In the genomic region with DNA sequence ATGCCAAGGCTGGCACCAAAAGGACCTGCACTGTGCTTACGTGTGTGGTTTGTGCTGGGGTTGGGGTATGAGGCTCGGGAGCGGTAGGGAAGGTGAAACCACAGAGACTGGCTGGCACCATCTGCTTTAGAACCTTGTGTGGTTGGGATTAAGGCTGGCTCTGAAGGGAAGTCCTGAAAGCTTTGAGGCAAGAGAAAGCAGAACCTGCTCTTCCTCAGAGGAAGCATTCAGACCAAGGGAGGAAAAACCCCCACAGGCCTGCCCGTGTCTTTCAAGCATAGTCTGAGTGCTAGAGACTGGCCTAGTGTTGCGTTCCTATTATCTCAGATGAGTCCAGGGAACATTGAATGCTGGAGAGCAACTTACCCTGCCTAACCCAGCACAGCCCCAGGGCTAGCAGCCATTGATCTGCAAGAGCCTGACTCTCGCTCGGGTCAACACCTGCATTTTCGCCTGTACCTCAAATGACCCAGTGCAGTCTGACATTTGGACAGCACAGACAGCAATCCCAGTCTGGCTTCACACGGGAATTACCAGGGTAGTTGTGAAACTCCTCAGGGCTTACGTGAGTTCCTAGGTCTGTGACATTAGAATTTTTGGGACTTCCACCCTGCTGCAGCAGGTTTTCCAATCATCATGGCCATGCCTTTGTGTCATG, we compare ENCODE assay signal across 8 mouse cellular contexts. TPM values are rescaled to one million over a fixed set of nuclear protein-coding genes. Genes with fewer than 3 reads are reported as not detected.
A peak's percentile ranks its signal among the peaks of the same experiment; 100 is the strongest.
DNase-seq lines count a peak whose midpoint lies in the region; ATAC-seq and TF ChIP-seq lines count a peak whose summit lies in the region.

No protein-coding gene starts in this region.

- TF ChIP-seq EP300 in lung, postnatal 0 days (IDR thresholded peaks at IDR 0.05): no peak

- H3K4me2 ChIP-seq in forebrain, embryonic 15.5 days (replicated peaks): peak overlapping the region; percentile 36
- H3K4me2 ChIP-seq in lung, postnatal 0 days (replicated peaks; ENCODE audit: low read depth, low read length): peak overlapping the region; percentile 59

- peak overlapping the region; percentile 90 for H3K27ac ChIP-seq in gastrocnemius, adult 2 months
- peak overlapping the region; percentile 83 for H3K27ac ChIP-seq in forebrain, embryonic 15.5 days (replicated peaks)
- H3K27ac ChIP-seq in lung, postnatal 0 days (ENCODE audit: low read length): no peak overlapping the region

- no peak for TF ChIP-seq CTCF in gastrocnemius, adult 2 months (IDR thresholded peaks at IDR 0.05)
- TF ChIP-seq CTCF in lung, postnatal 0 days (IDR thresholded peaks at IDR 0.05): no peak

- H3K9ac ChIP-seq in forebrain, embryonic 15.5 days (replicated peaks): peak overlapping the region; percentile 35; the same call in 1 of the 2 replicates
- no peak overlapping the region; the same call in 1 of the 2 replicates for H3K9ac ChIP-seq in lung, postnatal 0 days (replicated peaks; ENCODE audit: low read depth)

- peak; percentile 17 for ATAC-seq in forebrain, embryonic 15.5 days (replicated peaks)
- peak; percentile 8 for ATAC-seq in lung, postnatal 0 days

- peak; percentile 70 for DNase-seq in gastrocnemius, adult 2 months
- DNase-seq in gastrocnemius, adult 18-20 months (ENCODE audit: low spot score): no peak
- peak; percentile 89 for DNase-seq in 416B (ENCODE audit: low read depth)
- DNase-seq in lung, postnatal 0 days (ENCODE audit: low spot score): no peak
- no peak for DNase-seq in embryo, embryonic 10.5 days (ENCODE audit: low spot score)
- DNase-seq in layer of hippocampus, adult 9-11 months: no peak
- no peak for DNase-seq in right cerebral cortex, postnatal 4 days

- WGBS in forebrain, embryonic 15.5 days: 83% methylated on average over 10 of the region's 10 CpGs
- WGBS in lung, postnatal 0 days: 68% methylated on average over 10 of the region's 10 CpGs

- H3K9me3 ChIP-seq in forebrain, embryonic 15.5 days: no peaks in the 10 kb centered on the region
- no peaks in the 10 kb centered on the region for H3K9me3 ChIP-seq in lung, postnatal 0 days (ENCODE audit: low read length)

- H3K36me3 ChIP-seq in forebrain, embryonic 15.5 days: no peaks in the 10 kb centered on the region
- H3K36me3 ChIP-seq in lung, postnatal 0 days (ENCODE audit: insufficient read depth, low read length): no peaks in the 10 kb centered on the region

- peaks cover 34% of the 10 kb centered on the region for H3K4me1 ChIP-seq in forebrain, embryonic 15.5 days
- peaks cover 11% of the 10 kb centered on the region; the same call in 1 of the 2 replicates for H3K4me1 ChIP-seq in lung, postnatal 0 days (ENCODE audit: insufficient read depth, low read depth, low read length)

- H3K4me3 ChIP-seq in gastrocnemius, adult 2 months: peak overlapping the region; percentile 79
- H3K4me3 ChIP-seq in forebrain, embryonic 15.5 days: peak overlapping the region; percentile 22; the same call in 1 of the 2 replicates
- peak overlapping the region; percentile 31; the same call in 1 of the 2 replicates for H3K4me3 ChIP-seq in lung, postnatal 0 days (ENCODE audit: low read depth, low read length)

- intact Hi-C loops in gastrocnemius, adult 2 months (cut with DNase I): loop anchor here (2.0 to 5.0 kb wide), 3 partner anchors 54 to 1929 kb away; no protein-coding TSS in a partner anchor

- H3K27me3 ChIP-seq in forebrain, embryonic 15.5 days: no peaks in the 10 kb centered on the region
- H3K27me3 ChIP-seq in lung, postnatal 0 days (replicated peaks; ENCODE audit: insufficient read depth, low read length): no peaks in the 10 kb centered on the region

RNA-seq across cellular contexts. Expression of gene Dglucy, which starts 0.5 kb away (rescaled TPM):
- total RNA-seq in gastrocnemius, adult 2 months (2021): 10 to 100 TPM; 19.1 to 21.6 TPM
- 10 to 100 TPM; 30.5 to 32.2 TPM for total RNA-seq in gastrocnemius, adult 18-20 months (2021)
- polyA plus RNA-seq in forebrain, embryonic 15.5 days (2015; fragmentation: Nextera tagmentation; extraction: Ambion mirVana): 3.0 and 3.6 TPM in 2 replicates
- polyA plus RNA-seq in lung, postnatal 0 days (2015; fragmentation: Nextera tagmentation; extraction: Ambion mirVana): 2.1 and 3.3 TPM in 2 replicates

RNA-seq across cellular contexts. Expression of gene Rps6ka5, which starts 51.6 kb away (rescaled TPM):
- total RNA-seq in gastrocnemius, adult 2 months (2021): 10 to 100 TPM; 11.1 to 11.8 TPM
- total RNA-seq in gastrocnemius, adult 18-20 months (2021): 10 to 100 TPM; 12.0 to 12.2 TPM
- polyA plus RNA-seq in forebrain, embryonic 15.5 days (2015; fragmentation: Nextera tagmentation; extraction: Ambion mirVana): 13.0 and 13.7 TPM in 2 replicates
- polyA plus RNA-seq in lung, postnatal 0 days (2015; fragmentation: Nextera tagmentation; extraction: Ambion mirVana): 2.3 and 2.7 TPM in 2 replicates

Comparison
In these comparisons a context has a peak if more than half of its experiments do, and no peak if none do; other contexts are left out.
1. DNase-seq: peak in gastrocnemius, adult 2 months (single experiment) and 416B (single experiment); none in gastrocnemius, adult 18-20 months (single experiment), lung, postnatal 0 days (single experiment), embryo, embryonic 10.5 days (single experiment), layer of hippocampus, adult 9-11 months (single experiment) and right cerebral cortex, postnatal 4 days (single experiment).
2. H3K4me3 ChIP-seq: peak in every context shown above with its lines; median percentile 79 in gastrocnemius, adult 2 months; 31 in lung, postnatal 0 days; 22 in forebrain, embryonic 15.5 days.